Mouse (Mus musculus) ovary, postnatal 36 days (tissue): ENCODE results near the gene Adra2c.

Source experiments
- DNase-seq: peaks from one replicate; pipeline ENCODE4 v3.0.0; 2022; ENCODE audit warnings: low spot score, mixed read lengths

The Adra2c gene

GRCm38 (mm10) chr5:35278019-35278418 is at the start of gene Adra2c:
Adra2c (plus strand) TSS chr5:35278319.
- no peak for DNase-seq

- DNase-seq: no peak
Measured at GRCm38 (mm10) chr5:35233142-35233541, 45.0 kb upstream of the Adra2c start.

GRCm38 (mm10) chr5:35237757-35238156 is 40.4 kb upstream of the Adra2c start:
- DNase-seq: no peak

GRCm38 (mm10) chr5:35238627-35239026 is 39.5 kb upstream of the Adra2c start:
- DNase-seq: no peak

GRCm38 (mm10) chr5:35241556-35241955 is 36.6 kb upstream of the Adra2c start:
- no peak for DNase-seq

GRCm38 (mm10) chr5:35244204-35244603 is 33.9 kb upstream of the Adra2c start:
- DNase-seq: no peak

GRCm38 (mm10) chr5:35245555-35246273 is 32.4 kb upstream of the Adra2c start:
- DNase-seq: peak; percentile 64

- no peak for DNase-seq
Measured at GRCm38 (mm10) chr5:35254964-35255716, 23.0 kb upstream of the Adra2c start.

- no peak for DNase-seq
Measured at GRCm38 (mm10) chr5:35263716-35264115, 14.4 kb upstream of the Adra2c start.

GRCm38 (mm10) chr5:35267486-35267885 is 10.6 kb upstream of the Adra2c start:
- no peak for DNase-seq

GRCm38 (mm10) chr5:35275356-35275755 is 2.8 kb upstream of the Adra2c start:
- DNase-seq: no peak

- DNase-seq: peak; percentile 63
Measured at GRCm38 (mm10) chr5:35278741-35279695, 899 bp downstream of the Adra2c start.

GRCm38 (mm10) chr5:35279696-35280001 is 1.5 kb downstream of the Adra2c start:
- DNase-seq: no peak

GRCm38 (mm10) chr5:35280002-35280782 is 2.1 kb downstream of the Adra2c start:
- peak; percentile 27 for DNase-seq

- no peak for DNase-seq
Measured at GRCm38 (mm10) chr5:35280783-35281165, 2.7 kb downstream of the Adra2c start.

- no peak for DNase-seq
Measured at GRCm38 (mm10) chr5:35285281-35285680, 7.2 kb downstream of the Adra2c start.

GRCm38 (mm10) chr5:35286190-35286589 is 8.1 kb downstream of the Adra2c start:
- DNase-seq: no peak

GRCm38 (mm10) chr5:35299621-35300020 is 21.5 kb downstream of the Adra2c start:
- peak; percentile 30 for DNase-seq

- no peak for DNase-seq
Measured at GRCm38 (mm10) chr5:35304191-35304590, 26.1 kb downstream of the Adra2c start.

- DNase-seq: no peak
Measured at GRCm38 (mm10) chr5:35305332-35305731, 27.2 kb downstream of the Adra2c start.

GRCm38 (mm10) chr5:35306692-35307091 is 28.6 kb downstream of the Adra2c start:
- DNase-seq: no peak

- no peak for DNase-seq
Measured at GRCm38 (mm10) chr5:35309853-35310252, 31.7 kb downstream of the Adra2c start.
